19 mouse cellular contexts compared by ENCODE assay signal in genomic region chr7:12998053-12998452, GRCm38 (mm10). TPM values are rescaled to one million over a fixed set of nuclear protein-coding genes. Genes with fewer than 3 reads are reported as not detected.
"Had no signal": no experiment of that assay in that cellular context is flagged by ENCODE, and none has a peak within 500 bp of the region (broad histone marks: within the 10 kb centered on the region; RNA-seq: fewer than 3 reads in every experiment).

Gene Slc27a5 (minus strand): TSS chr7:12998192.

- H3K27ac ChIP-seq: hindbrain, postnatal 0 days; kidney, postnatal 0 days; limb, embryonic 12.5 days; midbrain, embryonic 12.5 days; neural tube, embryonic 13.5 days had no signal

- ATAC-seq: hindbrain, postnatal 0 days; midbrain, embryonic 16.5 days had no signal

- H3K36me3 ChIP-seq: limb, embryonic 12.5 days; midbrain, embryonic 12.5 days; neural tube, embryonic 13.5 days had no signal

- H3K4me1 ChIP-seq: limb, embryonic 12.5 days; midbrain, embryonic 12.5 days; neural tube, embryonic 13.5 days had no signal

- H3K9me3 ChIP-seq: limb, embryonic 12.5 days; midbrain, embryonic 12.5 days; neural tube, embryonic 13.5 days had no signal

- H3K9ac ChIP-seq: limb, embryonic 12.5 days; midbrain, embryonic 12.5 days; neural tube, embryonic 13.5 days had no signal

- H3K4me3 ChIP-seq: limb, embryonic 12.5 days; midbrain, embryonic 12.5 days; neural tube, embryonic 13.5 days had no signal

- H3K4me2 ChIP-seq: limb, embryonic 12.5 days; midbrain, embryonic 12.5 days; neural tube, embryonic 13.5 days had no signal

- DNase-seq: kidney, adult 9 months; kidney, postnatal 36 days; layer of hippocampus, adult 9-11 months; layer of hippocampus, postnatal 36 days; lung, adult 18-20 months; retina, postnatal 1 day; right cerebral cortex, postnatal 4 days; thymus, adult 2 months; thymus, postnatal 36 days had no signal

- H3K27me3 ChIP-seq: limb, embryonic 12.5 days; midbrain, embryonic 12.5 days; neural tube, embryonic 13.5 days had no signal

RNA-seq across cellular contexts. Expression of gene Slc27a5, which starts in this region (rescaled TPM):
- total RNA-seq: left cerebral cortex, postnatal 25 days; megakaryocyte-erythroid progenitor cell, adult 5-6 weeks had no signal
- polyA plus RNA-seq: intestine, embryonic 14.5 days; limb, embryonic 12.5 days; lung, embryonic 16.5 days; midbrain, embryonic 12.5 days had no signal
